Mouse (Mus musculus) hematopoietic stem cell, adult 5-6 weeks (primary cell): ENCODE measurements around the gene Rara. TPM values are rescaled to one million over a fixed set of nuclear protein-coding genes. Genes with fewer than 3 reads are reported as not detected.

Source experiments
- ATAC-seq, 2 experiments: fragments of 125-278 bp in 1 of 2; replicated peaks in 1 of 2; 2 replicates each; pipeline ENCODE4 v1.8.0; 2016 to 2017; ENCODE audit warnings: inconsistent platforms in 2 of 2, mild to moderate bottlenecking in 2 of 2, moderate number of reproducible peaks in 2 of 2, low read depth in 1 of 2, moderate TSS enrichment in 1 of 2; ENCODE audit not compliant: low FRiP score in 2 of 2, poor library complexity in 2 of 2, severe bottlenecking in 2 of 2, insufficient read depth in 1 of 2, low TSS enrichment in 1 of 2
- total RNA-seq: library from RNA; stranded (forward); fragments of 172-1452, 232-1000 nt; gene quantifications from 2 replicates; pipeline ENCODE4 v1.2.3, GENCODE M21; 2017

Gene Rara
- total RNA-seq, 1 experiment from 2014 or later: 6.5 TPM

- no peak for ATAC-seq
Measured at GRCm38 (mm10) chr11:98943741-98944461, 16.3 kb downstream of the Rara start.

- no peak for ATAC-seq
Measured at GRCm38 (mm10) chr11:98944897-98945604, 17.4 kb downstream of the Rara start.

GRCm38 (mm10) chr11:98945605-98945977, 18.0 kb downstream of the Rara start:
- no peak for ATAC-seq

- ATAC-seq: peak; percentile 42 to 46
Measured at GRCm38 (mm10) chr11:98947969-98948569, 20.5 kb downstream of the Rara start.

- peak; percentile 17 to 34; a peak in 1 of 4 replicates for ATAC-seq
Measured at GRCm38 (mm10) chr11:98949242-98949957, 21.8 kb downstream of the Rara start.

- no peak for ATAC-seq
Measured at GRCm38 (mm10) chr11:98949958-98950460, 22.4 kb downstream of the Rara start.

- ATAC-seq: no peak
Measured at GRCm38 (mm10) chr11:98950484-98950883, 22.9 kb downstream of the Rara start.

- ATAC-seq: no peak
Measured at GRCm38 (mm10) chr11:98951026-98951906, 23.6 kb downstream of the Rara start.

GRCm38 (mm10) chr11:98952111-98952510, 24.5 kb downstream of the Rara start:
- no peak for ATAC-seq

GRCm38 (mm10) chr11:98952736-98953135, 25.1 kb downstream of the Rara start:
- ATAC-seq: peak; percentile 18 to 41; a peak in 1 of 4 replicates

GRCm38 (mm10) chr11:98953361-98953760, 25.7 kb downstream of the Rara start:
- no peak for ATAC-seq

GRCm38 (mm10) chr11:98953835-98954320, 26.3 kb downstream of the Rara start:
- no peak for ATAC-seq

- ATAC-seq: no peak
Measured at GRCm38 (mm10) chr11:98954373-98954772, 26.8 kb downstream of the Rara start.

GRCm38 (mm10) chr11:98954801-98955706, 27.4 kb downstream of the Rara start:
- ATAC-seq: no peak

GRCm38 (mm10) chr11:98955707-98956235, 28.2 kb downstream of the Rara start:
- no peak for ATAC-seq
